Mouse (Mus musculus) brain, embryonic 18.5 days (tissue): ENCODE measurements around the gene Camk2b.
A peak's percentile ranks its signal among the peaks of the same experiment; 100 is the strongest.
"Not testable (repeated sequence)": the region's sequence is repeated elsewhere in the genome, so short reads cannot be mapped to it uniquely, and the experiment has no call there.

Source experiments
- DNase-seq: peaks from one replicate; pipeline ENCODE4 v3.0.0-alpha.2; 2012; ENCODE audit warnings: low read depth, low spot score

Gene Camk2b

DNA sequence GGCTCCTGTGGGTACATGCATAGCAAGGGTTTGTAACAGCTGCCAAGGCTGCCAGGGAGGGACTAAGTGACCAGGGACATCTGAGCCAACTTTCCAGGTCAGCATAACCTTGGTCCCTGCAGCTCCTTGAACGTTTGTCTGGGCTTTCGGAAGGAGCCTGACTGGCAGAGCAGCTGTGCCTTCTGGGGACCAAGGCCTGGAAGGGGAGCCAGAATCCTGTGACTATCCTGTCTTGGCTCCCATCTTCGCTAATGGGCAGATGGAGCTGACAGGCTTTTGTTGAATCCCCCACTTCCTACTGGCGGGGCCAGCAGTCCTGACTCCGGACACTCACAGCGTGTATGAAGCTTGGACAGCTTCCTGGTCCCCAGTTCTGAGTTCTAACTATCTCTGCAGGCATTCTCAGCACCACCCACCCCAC, 51.1 kb downstream of the Camk2b start:
- DNase-seq = no peak

GRCm38 (mm10) chr11:6013359-6013758, 52.8 kb downstream of the Camk2b start:
- DNase-seq = no peak

DNA sequence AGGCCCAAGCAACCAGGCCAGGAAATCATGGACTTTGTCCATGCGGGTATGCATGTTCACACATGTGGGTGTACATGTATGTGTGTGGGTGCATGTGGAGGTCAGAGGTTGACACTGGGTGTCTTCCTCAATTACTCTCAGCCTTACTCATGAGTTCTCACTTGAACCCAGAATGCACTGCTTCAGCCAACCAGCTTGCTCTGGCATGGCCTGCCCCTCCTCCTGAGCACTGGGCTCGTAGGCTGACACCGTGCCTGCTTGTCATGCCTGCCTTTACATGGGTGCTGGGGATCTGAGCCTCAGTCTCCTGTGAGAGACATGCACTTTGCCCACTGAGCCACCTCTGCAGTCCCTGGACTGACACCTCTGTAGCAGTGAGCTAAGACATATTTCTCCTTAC, 54.3 kb downstream of the Camk2b start:
- no peak for DNase-seq

GRCm38 (mm10) chr11:6010751-6011482, 55.2 kb downstream of the Camk2b start:
- not testable (repeated sequence) for DNase-seq

DNA sequence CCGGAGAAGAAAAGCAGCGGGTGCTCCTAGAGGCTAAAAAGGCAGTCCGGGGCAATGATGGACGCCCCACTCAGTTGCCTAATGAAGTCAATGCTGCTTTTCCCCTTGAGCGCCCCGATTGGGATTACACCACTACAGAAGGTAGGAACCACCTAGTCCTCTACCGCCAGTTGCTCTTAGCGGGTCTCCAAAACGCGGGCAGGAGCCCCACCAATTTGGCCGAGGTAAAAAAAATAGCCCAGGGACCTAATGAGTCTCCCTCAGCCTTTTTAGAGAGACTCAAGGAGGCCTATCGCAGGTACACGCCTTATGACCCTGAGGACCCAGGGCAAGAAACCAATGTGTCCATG, 58.4 kb downstream of the Camk2b start:
- not testable (repeated sequence) for DNase-seq

- DNase-seq = not testable (repeated sequence)
Measured at GRCm38 (mm10) chr11:6007010-6007778, 59.0 kb downstream of the Camk2b start.

DNA sequence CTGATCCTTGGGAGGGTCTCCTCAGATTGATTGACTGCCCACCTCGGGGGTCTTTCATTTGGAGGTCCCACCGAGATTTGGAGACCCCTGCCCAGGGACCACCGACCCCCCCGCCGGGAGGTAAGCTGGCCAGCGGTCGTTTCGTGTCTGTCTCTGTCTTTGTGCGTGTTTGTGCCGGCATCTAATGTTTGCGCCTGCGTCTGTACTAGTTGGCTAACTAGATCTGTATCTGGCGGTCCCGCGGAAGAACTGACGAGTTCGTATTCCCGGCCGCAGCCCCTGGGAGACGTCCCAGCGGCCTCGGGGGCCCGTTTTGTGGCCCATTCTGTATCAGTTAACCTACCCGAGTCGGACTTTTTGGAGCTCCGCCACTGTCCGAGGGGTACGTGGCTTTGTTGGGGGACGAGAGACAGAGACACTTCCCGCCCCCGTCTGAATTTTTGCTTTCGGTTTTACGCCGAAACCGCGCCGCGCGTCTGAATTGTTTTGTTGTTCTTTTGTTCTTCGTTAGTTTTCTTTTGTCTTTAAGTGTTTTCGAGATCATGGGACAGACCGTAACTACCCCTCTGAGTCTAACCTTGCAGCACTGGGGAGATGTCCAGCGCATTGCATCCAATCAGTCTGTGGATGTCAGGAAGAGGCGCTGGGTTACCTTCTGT, 59.7 kb downstream of the Camk2b start:
- DNase-seq = not testable (repeated sequence)

GRCm38 (mm10) chr11:6005374-6006043, 60.7 kb downstream of the Camk2b start:
- not testable (repeated sequence) for DNase-seq

DNA sequence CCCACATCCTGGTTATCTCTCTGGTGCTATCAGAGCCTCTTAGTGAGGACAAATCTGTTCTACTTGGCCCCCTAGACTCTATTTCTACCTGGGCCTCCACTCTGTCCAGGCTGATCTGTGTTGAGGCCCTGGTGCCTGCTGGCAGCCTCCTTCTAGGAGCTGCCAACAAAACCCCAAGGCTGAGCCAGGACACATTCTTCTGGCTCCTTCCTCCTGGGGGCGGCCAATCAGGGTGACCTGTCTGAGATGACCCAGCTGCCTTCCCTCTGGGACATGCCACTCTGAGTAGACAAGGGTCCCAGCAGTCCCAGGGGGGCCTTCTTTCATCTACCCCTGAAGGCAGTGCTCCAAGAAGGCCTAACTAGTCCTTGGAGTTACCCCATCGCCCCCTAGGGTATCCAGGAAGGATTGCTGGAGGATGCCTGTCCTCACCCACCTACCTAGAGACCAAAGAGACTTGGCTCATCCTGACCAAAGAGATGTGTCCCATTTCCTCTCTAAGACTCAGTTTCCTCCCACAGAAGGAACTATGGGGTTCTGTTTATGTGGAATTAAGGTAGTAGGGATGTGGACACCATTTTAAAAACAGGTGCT, 63.0 kb downstream of the Camk2b start:
- DNase-seq = no peak

GRCm38 (mm10) chr11:6001981-6002649, 64.0 kb downstream of the Camk2b start:
- no peak for DNase-seq

DNA sequence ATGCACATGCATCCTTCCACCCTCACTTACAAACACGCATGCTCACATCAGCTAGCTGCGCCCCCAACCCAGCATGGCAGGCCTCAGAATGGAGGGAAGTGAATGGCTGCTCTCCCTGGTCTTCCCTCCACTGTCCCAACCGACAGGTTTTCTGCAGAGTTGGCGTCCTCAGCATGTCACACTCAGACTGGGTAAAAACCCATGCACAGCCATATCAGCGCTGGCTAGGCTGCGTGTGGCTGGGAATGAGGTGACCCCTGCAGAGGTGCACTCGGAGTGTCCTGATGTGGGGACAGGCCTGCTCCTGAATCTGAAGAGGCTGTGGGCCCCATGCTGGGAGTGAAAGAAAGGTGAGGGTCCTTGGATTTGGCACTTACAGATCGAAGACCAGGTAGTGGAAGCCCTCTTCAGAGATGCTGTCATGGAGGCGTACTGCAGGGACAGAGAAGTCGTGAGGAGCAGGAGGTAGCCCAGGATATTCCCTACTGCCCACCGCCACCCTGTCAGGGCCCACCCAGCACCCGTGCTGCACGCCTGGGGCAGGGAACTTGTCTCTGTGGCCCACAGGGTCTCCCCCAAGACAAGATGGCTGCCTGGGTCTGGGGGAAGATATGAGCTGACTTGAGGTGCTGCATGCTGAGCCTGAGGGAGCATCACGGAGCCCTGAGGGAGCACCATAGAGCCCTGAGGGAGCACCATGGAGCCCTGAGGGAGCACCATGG, 65.0 kb downstream of the Camk2b start:
- no peak for DNase-seq

GRCm38 (mm10) chr11:5999832-6000771, 66.1 kb downstream of the Camk2b start:
- DNase-seq = peak; percentile 74

GRCm38 (mm10) chr11:5998472-5998871, 67.7 kb downstream of the Camk2b start:
- no peak for DNase-seq

DNA sequence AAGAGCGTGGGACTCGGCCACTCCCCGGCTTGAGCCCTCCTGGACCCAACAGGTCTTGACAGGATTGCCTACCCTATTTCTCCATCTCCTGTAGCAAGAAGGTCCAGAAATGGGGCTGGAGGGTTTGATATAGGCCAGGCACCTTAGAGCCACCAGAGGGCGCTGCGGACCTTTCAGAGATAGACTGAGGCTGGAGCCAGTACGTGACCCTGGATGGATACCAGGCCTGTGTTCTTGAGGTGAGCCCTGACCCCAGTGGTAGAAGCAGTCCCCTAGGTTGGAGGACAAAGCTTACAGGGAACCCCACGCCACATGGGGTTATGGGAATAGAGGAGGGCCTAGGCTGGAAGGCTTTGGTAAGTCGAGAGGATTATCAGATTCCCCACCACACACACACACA, 70.2 kb downstream of the Camk2b start:
- no peak for DNase-seq

DNA sequence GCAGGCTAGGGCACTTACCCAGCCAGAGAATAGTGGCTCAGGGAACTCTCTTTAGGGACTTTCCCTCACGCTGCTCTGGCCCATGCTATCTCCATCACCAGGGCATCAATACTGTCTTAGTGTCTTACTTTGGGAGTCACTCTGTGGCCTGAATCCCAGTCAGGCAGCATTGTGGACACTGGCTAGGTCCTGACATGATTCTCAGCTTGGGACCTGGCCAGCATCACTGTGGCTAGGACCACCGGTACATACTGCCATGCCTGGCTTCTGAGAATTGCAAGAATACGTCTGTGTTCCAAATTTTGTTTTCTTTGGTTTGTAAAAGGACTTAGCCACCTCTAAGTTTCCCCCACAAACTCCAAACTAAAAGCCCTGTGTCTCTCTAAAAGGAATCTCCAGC, 71.3 kb downstream of the Camk2b start:
- DNase-seq = no peak

GRCm38 (mm10) chr11:5994212-5994611, 72.0 kb downstream of the Camk2b start:
- no peak for DNase-seq

DNA sequence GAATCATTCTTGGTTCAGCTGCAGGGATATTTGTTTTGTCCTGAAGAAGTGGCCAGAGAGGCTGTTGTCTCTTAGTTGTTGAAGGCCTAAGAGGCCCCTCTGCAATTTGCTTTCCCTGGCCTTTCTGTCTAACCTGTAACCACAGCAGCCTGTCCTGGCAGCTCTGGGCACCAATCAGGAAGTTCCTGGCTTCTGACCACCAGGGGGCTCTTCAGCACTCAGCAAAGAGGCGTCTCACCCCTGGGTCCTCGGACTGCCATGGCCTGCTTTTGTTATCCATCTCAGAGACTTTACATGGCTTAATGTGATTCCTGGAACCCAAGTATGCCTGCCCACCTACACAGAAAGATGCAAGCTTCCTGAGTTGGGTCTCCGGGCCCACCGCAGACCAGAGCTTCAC, 75.3 kb downstream of the Camk2b start:
- no peak for DNase-seq

GRCm38 (mm10) chr11:5989954-5990593, 76.1 kb downstream of the Camk2b start:
- DNase-seq = no peak

DNA sequence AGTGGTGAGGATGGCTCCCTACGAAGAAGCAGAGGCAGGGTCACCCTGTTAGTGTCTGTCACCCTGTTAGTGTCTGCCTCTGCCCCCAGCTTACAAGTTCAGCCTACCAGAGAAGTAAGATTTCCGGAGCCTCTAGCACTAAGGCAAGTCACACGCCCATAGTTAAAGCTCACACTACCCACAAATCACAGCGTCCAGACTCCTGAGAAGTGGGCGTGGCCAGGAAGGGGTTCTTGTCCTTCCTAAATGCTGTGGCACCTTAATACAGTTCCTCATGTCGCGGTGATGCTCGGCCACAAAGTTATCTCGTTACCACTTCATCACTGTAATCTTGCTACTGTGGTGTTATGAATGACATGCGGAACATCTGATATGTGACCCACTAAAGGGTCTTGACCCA, 78.0 kb downstream of the Camk2b start:
- no peak for DNase-seq
